In genomic region chr13:32929107-32929750, GRCm38 (mm10) we compare ENCODE assay signal across 16 mouse cellular contexts. TPM values are rescaled to one million over a fixed set of nuclear protein-coding genes. Genes with fewer than 3 reads are reported as not detected.
DNase-seq lines count a peak whose midpoint lies in the region; ATAC-seq and TF ChIP-seq lines count a peak whose summit lies in the region.
"Had no signal": no experiment of that assay in that cellular context is flagged by ENCODE, and none has a peak within 500 bp of the region (broad histone marks: within the 10 kb centered on the region; RNA-seq: fewer than 3 reads in every experiment).

No protein-coding gene starts in this region.

- H3K4me2 ChIP-seq in intestine, embryonic 14.5 days (ENCODE audit: low read length): no peak overlapping the region
- no peak overlapping the region for H3K4me2 ChIP-seq in intestine, postnatal 0 days (replicated peaks; ENCODE audit: low read depth)
- H3K4me2 ChIP-seq in myocyte (ENCODE audit: low read depth): peak overlapping the region; percentile 55
- H3K4me2 ChIP-seq: midbrain, embryonic 11.5 days; neural tube, embryonic 12.5 days had no signal

- no peaks in the 10 kb centered on the region for H3K36me3 ChIP-seq in intestine, embryonic 14.5 days (ENCODE audit: control insufficient read depth, insufficient read depth, low read length)
- no peaks in the 10 kb centered on the region for H3K36me3 ChIP-seq in intestine, postnatal 0 days (ENCODE audit: control insufficient read depth, insufficient read depth)
- H3K36me3 ChIP-seq in myocyte (ENCODE audit: control insufficient read depth, insufficient read depth): no peaks in the 10 kb centered on the region
- H3K36me3 ChIP-seq: neural tube, embryonic 12.5 days had no signal

- H3K27me3 ChIP-seq in intestine, embryonic 14.5 days (replicated peaks; ENCODE audit: control insufficient read depth, insufficient read depth, low read length): no peaks in the 10 kb centered on the region
- no peaks in the 10 kb centered on the region for H3K27me3 ChIP-seq in intestine, postnatal 0 days (replicated peaks; ENCODE audit: control insufficient read depth, insufficient read depth, low read length)
- no peaks in the 10 kb centered on the region for H3K27me3 ChIP-seq in myocyte (ENCODE audit: control insufficient read depth, insufficient read depth, insufficient read length)
- H3K27me3 ChIP-seq: neural tube, embryonic 12.5 days had no signal

- TF ChIP-seq CTCF in intestine, postnatal 0 days (IDR thresholded peaks at IDR 0.05; ENCODE audit: low read depth): no peak
- no peak for TF ChIP-seq CTCF in bone marrow macrophage, adult 2 months (IDR thresholded peaks at IDR 0.05; ENCODE audit: low read depth, low read length)

- no peak for TF ChIP-seq POLR2A in bone marrow macrophage, adult 2 months (IDR thresholded peaks at IDR 0.05; ENCODE audit: borderline replicate concordance, low read depth, low read length)
- no peak for TF ChIP-seq POLR2A in myocyte (IDR thresholded peaks at IDR 0.05; ENCODE audit: insufficient read length, low read depth)

- no peaks in the 10 kb centered on the region for H3K9me3 ChIP-seq in intestine, embryonic 14.5 days (ENCODE audit: control insufficient read depth, low read length)
- H3K9me3 ChIP-seq in intestine, postnatal 0 days (ENCODE audit: control insufficient read depth): no peaks in the 10 kb centered on the region
- H3K9me3 ChIP-seq: neural tube, embryonic 12.5 days had no signal

- WGBS in intestine, embryonic 14.5 days: 54% methylated on average over 2 of the region's 2 CpGs
- WGBS in intestine, postnatal 0 days: 71% methylated on average over 2 of the region's 2 CpGs

- H3K4me1 ChIP-seq in intestine, embryonic 14.5 days (replicated peaks; ENCODE audit: control insufficient read depth, insufficient read depth, low read length): peaks cover 8% of the 10 kb centered on the region; the same call in 1 of the 2 replicates
- no peaks in the 10 kb centered on the region for H3K4me1 ChIP-seq in intestine, postnatal 0 days (replicated peaks; ENCODE audit: control insufficient read depth, insufficient read depth, low read length)
- H3K4me1 ChIP-seq in bone marrow macrophage, adult 2 months (ENCODE audit: control insufficient read depth, insufficient read depth, low read length): peaks cover 31% of the 10 kb centered on the region
- H3K4me1 ChIP-seq: neural tube, embryonic 12.5 days had no signal

- no peak overlapping the region for H3ac ChIP-seq in myocyte (ENCODE audit: control insufficient read depth, insufficient read length)

- no peaks in the 10 kb centered on the region for H3K79me2 ChIP-seq in myocyte (ENCODE audit: control insufficient read depth, insufficient read depth)

- H3K4me3 ChIP-seq in intestine, embryonic 14.5 days (ENCODE audit: low read depth, low read length): no peak overlapping the region
- no peak overlapping the region for H3K4me3 ChIP-seq in intestine, postnatal 0 days (ENCODE audit: low read depth, low read length)
- no peak overlapping the region for H3K4me3 ChIP-seq in bone marrow macrophage, adult 2 months (ENCODE audit: insufficient read depth, low read length)
- H3K4me3 ChIP-seq in myocyte: no peak overlapping the region
- H3K4me3 ChIP-seq: neural tube, embryonic 12.5 days had no signal

- ATAC-seq in intestine, embryonic 14.5 days (replicated peaks; ENCODE audit: low FRiP score, low TSS enrichment, low read depth): no peak
- ATAC-seq in intestine, postnatal 0 days: no peak

- peak overlapping the region; percentile 27; the same call in 1 of the 2 replicates for H3K27ac ChIP-seq in intestine, embryonic 14.5 days (ENCODE audit: low read depth)
- no peak overlapping the region; the same call in 1 of the 2 replicates for H3K27ac ChIP-seq in intestine, postnatal 0 days (ENCODE audit: low read depth, low read length)
- H3K27ac ChIP-seq in bone marrow macrophage, adult 2 months (ENCODE audit: insufficient read depth, low read depth, low read length): peak overlapping the region; percentile 78
- H3K27ac ChIP-seq: neural tube, embryonic 12.5 days had no signal

- no peak for DNase-seq in intestine, embryonic 14.5 days (ENCODE audit: low spot score)
- peak; percentile 71 for DNase-seq in A20 (ENCODE audit: low read depth, low spot score)
- DNase-seq in layer of hippocampus, adult 11-12 months (ENCODE audit: low spot score): no peak
- no peak for DNase-seq in adrenal gland, postnatal 25 days
- no peak for DNase-seq in cerebellum, adult 9-11 months
- DNase-seq: gastrocnemius, postnatal 10 days; kidney, adult 9 months had no signal

- no peak overlapping the region for H3K9ac ChIP-seq in intestine, embryonic 14.5 days (ENCODE audit: low read length)
- no peak overlapping the region for H3K9ac ChIP-seq in intestine, postnatal 0 days (ENCODE audit: low read depth, low read length)
- H3K9ac ChIP-seq: neural tube, embryonic 12.5 days had no signal

TF ChIP-seq in myocyte, 11 proteins besides CTCF, POLR2A, EP300 and RAD21:
- TF ChIP-seq E2F4 (IDR thresholded peaks at IDR 0.05; ENCODE audit: insufficient read depth) (no peak), TCF3 (IDR thresholded peaks at IDR 0.05; ENCODE audit: insufficient read length, low read depth) (peak; percentile 52), MYOD1 (IDR thresholded peaks at IDR 0.05; ENCODE audit: control insufficient read depth in 1 of 3, insufficient read length in 2 of 3, low read depth in 2 of 3) (peak; percentile 74 to 87 (median 80)), SRF (IDR thresholded peaks at IDR 0.05; ENCODE audit: control insufficient read depth, insufficient read length, low read depth) (no peak), MYOG (IDR thresholded peaks at IDR 0.05; ENCODE audit: control insufficient read depth in 1 of 3, insufficient read depth in 1 of 3, insufficient read length in 2 of 3, low read depth in 2 of 3) (peak in 2 of 3 experiments; percentile 3 to 98), CEBPB (IDR thresholded peaks at IDR 0.05; ENCODE audit: insufficient read depth, poor library complexity, severe bottlenecking) (0 out of 2 replicates have a peak, but pooled peaks have one; percentile 10), MAX (IDR thresholded peaks at IDR 0.05; ENCODE audit: low read depth) (no peak), POLR2AphosphoS2 (IDR thresholded peaks at IDR 0.05; ENCODE audit: insufficient read length, low read depth) (no peak), REST (IDR thresholded peaks at IDR 0.05; ENCODE audit: insufficient read depth, insufficient read length) (no peak), TCF12 (IDR thresholded peaks at IDR 0.05; ENCODE audit: insufficient read depth, poor library complexity, severe bottlenecking) (peak; percentile 94)

RNA-seq across cellular contexts. Expression of gene Serpinb1c, which starts 31.2 kb away (rescaled TPM):
- polyA plus RNA-seq in intestine, embryonic 14.5 days (2014; fragmentation: Nextera tagmentation; extraction: Ambion mirVana): not detected in 2 replicates
- polyA plus RNA-seq in intestine, postnatal 0 days (2015; fragmentation: Nextera tagmentation; extraction: Ambion mirVana): 0.16 TPM in 1 of 2 replicates, not detected in the other
- 1.4 and 1.7 TPM in 2 replicates for polyA plus RNA-seq in bone marrow macrophage, adult 2 months (2012; ENCODE audit: insufficient read depth, insufficient read length, missing spikeins)
- 0.08 TPM for polyA plus RNA-seq in myocyte (2012; fragmentation: generic; extraction: Trizol)
- total RNA-seq in adrenal gland, postnatal 25 days (2021): not detected in 2 replicates
- total RNA-seq: ES-E14 had no signal
- polyA plus RNA-seq: cortical plate, adult 2 months; hindbrain, embryonic 11.5 days; midbrain, embryonic 11.5 days; neural tube, embryonic 12.5 days; testis, adult 2 months had no signal

RNA-seq across cellular contexts. Expression of gene Serpinb6b, which starts 35.8 kb away (rescaled TPM):
- polyA plus RNA-seq in intestine, embryonic 14.5 days (2014; fragmentation: Nextera tagmentation; extraction: Ambion mirVana): 3.9 and 4.6 TPM in 2 replicates
- 13.0 and 13.8 TPM in 2 replicates for polyA plus RNA-seq in intestine, postnatal 0 days (2015; fragmentation: Nextera tagmentation; extraction: Ambion mirVana)
- polyA plus RNA-seq in bone marrow macrophage, adult 2 months (2012; ENCODE audit: insufficient read depth, insufficient read length, missing spikeins): 12.3 and 12.7 TPM in 2 replicates
- 1.4 TPM for polyA plus RNA-seq in myocyte (2012; fragmentation: generic; extraction: Trizol)
- total RNA-seq in adrenal gland, postnatal 25 days (2021): 43.9 and 61.3 TPM in 2 replicates
